Mouse (Mus musculus): ENCODE results near the gene Nck2.
"Not testable (repeated sequence)": the region's sequence is repeated elsewhere in the genome, so short reads cannot be mapped to it uniquely, and the experiment has no call there.

Gene Nck2

GRCm38 (mm10) chr1:43534060-43534760 is 89.8 kb downstream of the Nck2 start:
- DNase-seq (ENCODE audit: low read depth, low spot score), result no peak

- no peak for DNase-seq (ENCODE audit: low read depth, low spot score)
These were observed 91.2 kb downstream of the Nck2 start for GRCm38 (mm10) chr1:43535519-43536000.

GRCm38 (mm10) chr1:43536266-43536665 is 91.9 kb downstream of the Nck2 start:
- DNase-seq (ENCODE audit: low read depth, low spot score), result no peak

GRCm38 (mm10) chr1:43537021-43537420 is 92.6 kb downstream of the Nck2 start:
- DNase-seq (ENCODE audit: low read depth, low spot score), result no peak

GRCm38 (mm10) chr1:43537496-43537895 is 93.1 kb downstream of the Nck2 start:
- no peak for DNase-seq (ENCODE audit: low read depth, low spot score)

GRCm38 (mm10) chr1:43538716-43539115 is 94.3 kb downstream of the Nck2 start:
- no peak for DNase-seq (ENCODE audit: low read depth, low spot score)

GRCm38 (mm10) chr1:43539689-43540380 is 95.5 kb downstream of the Nck2 start:
- no peak for DNase-seq (ENCODE audit: low read depth, low spot score)

- DNase-seq (ENCODE audit: low read depth, low spot score), result no peak
These were observed 98.0 kb downstream of the Nck2 start for GRCm38 (mm10) chr1:43542339-43542738.

DNA sequence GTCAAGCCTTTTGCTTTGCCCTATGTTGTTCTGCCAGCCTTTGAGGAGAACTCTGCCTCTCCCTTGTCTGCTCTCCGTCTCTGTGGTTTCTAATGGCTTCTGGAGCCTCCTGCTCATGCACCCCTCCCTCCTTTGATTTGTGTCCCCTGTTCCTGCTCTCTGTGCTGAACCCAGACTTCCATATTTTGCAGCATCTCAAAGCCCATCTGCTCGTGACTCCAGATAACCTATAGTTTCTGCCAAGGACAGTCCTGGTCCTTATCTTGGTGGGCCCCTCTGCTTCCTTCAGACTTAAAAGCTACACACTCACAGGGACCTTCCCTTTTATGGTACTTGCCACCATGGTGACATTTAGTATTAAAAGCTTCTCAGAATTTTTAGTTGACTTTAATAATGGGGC is 103.3 kb downstream of the Nck2 start:
- DNase-seq (ENCODE audit: low read depth, low spot score), result no peak

DNA sequence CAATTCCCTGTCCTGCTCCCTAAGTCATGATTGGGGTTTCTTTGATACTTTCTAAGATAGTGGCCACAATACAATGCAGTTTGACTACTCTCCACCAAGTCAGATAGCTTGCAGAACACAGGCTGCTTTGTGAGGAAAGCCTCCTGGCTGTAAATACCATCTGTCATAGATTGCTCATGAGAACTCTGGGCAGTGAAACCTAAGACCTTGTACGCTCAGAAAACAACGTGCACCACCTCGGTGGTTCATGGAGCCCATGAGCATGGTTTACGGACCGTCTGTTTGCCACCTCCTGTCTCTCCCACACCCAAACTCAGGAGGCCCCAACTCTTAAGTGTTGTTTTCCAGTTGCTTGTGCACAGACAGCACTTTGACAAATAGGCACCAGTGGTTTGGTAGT is 104.4 kb downstream of the Nck2 start:
- DNase-seq (ENCODE audit: low read depth, low spot score), result no peak

- no peak for DNase-seq (ENCODE audit: low read depth, low spot score)
These were observed 106.1 kb downstream of the Nck2 start for GRCm38 (mm10) chr1:43550525-43550924.

DNA sequence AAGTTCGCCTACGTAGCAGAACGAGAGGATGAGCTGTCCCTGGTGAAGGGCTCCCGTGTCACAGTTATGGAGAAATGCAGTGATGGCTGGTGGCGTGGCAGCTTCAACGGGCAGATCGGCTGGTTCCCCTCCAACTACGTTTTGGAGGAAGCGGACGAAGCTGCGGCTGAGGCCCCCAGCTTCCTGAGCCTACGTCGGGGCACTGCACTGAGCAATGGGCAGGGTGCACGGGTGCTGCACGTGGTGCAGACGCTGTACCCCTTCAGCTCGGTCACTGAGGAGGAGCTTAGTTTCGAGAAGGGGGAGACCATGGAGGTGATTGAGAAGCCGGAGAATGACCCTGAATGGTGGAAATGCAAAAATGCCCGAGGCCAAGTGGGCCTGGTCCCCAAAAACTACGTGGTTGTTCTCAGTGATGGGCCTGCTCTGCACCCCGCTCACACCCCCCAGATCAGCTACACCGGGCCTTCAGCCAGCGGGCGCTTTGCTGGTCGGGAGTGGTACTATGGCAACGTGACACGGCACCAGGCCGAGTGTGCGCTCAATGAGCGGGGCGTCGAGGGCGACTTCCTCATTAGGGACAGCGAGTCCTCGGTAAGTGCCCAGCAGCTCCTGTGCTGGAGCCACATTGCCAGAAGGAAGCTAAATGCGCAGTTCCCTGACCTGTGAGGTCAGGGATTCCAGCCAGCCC is 109.8 kb downstream of the Nck2 start:
- not testable (repeated sequence) for DNase-seq (ENCODE audit: low read depth, low spot score)

DNA sequence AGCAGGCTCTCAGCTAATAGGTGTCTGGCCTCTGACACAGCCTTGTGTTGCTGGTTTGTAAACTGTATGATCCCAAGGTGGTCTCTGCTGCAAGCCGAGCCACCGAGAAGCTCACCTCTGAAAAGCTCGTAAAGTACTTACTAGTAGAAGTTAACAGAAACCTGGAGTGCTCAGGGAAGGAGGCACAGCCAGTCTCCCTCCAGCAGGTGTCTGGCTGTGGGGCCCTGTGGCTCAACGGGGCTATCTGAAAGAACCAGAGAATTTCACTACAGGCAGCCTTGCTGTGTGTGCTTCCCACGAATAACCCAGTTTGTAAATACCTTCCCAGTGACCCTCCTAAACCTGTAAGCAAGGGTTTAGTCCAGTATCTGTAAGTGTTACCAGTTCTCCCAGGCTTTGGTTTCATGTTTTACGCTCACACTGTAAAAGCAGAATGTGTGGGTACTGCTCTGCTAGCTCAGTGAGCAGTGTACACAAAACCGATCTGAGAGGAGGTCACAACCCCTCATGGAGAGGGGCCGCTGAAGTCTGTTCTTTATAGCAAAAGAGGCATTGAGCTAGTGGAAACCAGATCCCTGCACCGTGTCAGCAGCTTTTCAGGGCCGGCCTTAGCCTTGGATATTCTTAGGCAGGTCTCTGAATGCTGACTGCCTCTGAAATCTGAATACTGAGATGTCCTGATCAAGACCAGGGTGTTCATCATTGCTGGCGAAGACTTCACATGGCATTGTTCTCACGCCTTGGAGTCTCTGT is 111.0 kb downstream of the Nck2 start:
- no peak for DNase-seq (ENCODE audit: low read depth, low spot score)

DNA sequence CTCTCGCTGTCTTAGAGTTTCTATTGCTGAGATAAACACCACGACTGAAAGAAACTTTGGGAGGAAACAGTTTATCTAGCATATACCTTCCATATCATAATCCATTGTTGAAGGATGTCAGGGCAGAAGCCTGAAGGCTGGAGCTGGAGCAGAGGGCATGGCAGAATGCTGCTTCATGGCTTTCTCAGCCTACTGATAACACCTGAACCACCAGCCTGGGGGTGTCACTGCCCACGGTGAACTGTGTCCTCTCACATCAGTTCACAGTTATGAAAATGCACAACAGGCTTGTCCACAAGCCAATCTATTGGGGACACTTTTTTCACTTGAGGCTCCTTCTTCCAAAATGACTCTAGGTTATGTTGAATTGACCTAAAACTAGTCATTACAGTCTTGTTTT is 114.0 kb downstream of the Nck2 start:
- DNase-seq (ENCODE audit: low read depth, low spot score), result no peak

DNA sequence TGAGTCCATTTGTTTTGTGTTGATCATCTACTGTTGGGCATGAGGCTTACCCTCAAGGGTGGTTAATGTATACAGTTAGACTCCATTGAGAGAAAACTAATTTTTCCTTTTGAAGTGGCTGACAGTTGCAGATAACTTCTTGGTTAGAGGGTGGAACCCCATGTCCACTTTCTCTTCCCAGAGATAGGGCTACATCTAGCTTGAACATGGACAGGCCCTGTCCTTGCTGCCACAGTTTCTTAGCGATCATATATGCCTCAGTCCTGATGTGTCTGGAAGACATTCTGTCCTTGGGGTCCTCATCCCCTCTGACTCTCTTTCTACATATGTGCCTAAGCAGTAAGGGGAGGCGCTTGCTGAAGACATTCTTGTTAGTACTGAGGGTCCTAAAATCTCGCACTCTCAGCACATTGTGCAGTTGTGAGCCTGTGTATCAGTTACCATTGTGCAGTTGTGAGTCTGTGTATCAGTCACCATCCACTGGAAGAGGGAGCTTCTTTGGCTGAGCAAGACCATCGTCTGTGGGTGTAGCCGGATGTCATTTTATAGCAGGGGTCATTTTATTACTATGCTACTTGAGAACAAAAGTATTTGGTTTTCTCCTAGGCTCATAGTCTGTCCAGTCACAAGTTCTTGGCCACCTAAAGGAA is 114.8 kb downstream of the Nck2 start:
- DNase-seq (ENCODE audit: low read depth, low spot score), result no peak

- no peak for DNase-seq (ENCODE audit: low read depth, low spot score)
These were observed 116.7 kb downstream of the Nck2 start for GRCm38 (mm10) chr1:43561085-43561484.

- no peak for DNase-seq (ENCODE audit: low read depth, low spot score)
These were observed 117.8 kb downstream of the Nck2 start for GRCm38 (mm10) chr1:43562002-43562666.

- no peak for DNase-seq (ENCODE audit: low read depth, low spot score)
These were observed 120.9 kb downstream of the Nck2 start for GRCm38 (mm10) chr1:43565260-43565659.

DNA sequence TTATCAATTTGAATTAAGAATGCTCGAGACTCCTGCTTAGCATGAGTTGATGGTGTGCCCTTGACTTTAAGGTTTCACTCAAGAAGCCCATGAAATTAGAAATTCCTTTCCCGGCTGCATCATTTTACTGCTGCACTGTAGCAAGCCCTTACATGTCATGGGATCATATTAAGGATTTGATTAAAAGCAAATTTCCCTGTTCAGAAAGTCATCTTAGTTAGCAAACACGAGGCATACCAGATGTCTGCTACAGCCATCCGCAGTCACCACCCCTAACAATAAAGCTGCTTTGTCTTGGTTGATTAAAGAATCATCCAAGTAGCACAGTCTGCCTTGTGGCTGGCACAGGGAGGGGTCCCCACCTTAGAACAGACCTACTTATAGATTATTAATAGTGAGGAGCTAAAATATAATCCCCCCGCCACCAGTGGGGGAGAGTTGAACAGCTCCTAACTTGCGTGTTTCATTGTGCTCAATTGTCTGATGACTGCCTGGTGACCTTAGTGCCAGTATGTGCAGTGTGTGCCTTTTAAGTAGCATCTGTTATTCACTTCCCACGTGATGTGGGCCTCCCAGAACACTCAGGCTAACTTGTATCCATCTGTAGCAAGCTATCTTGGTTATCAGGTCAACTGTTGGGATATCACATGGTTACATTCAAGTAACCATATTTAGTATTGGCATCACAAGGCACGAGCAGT is 122.4 kb downstream of the Nck2 start:
- no peak for DNase-seq (ENCODE audit: low read depth, low spot score)

DNA sequence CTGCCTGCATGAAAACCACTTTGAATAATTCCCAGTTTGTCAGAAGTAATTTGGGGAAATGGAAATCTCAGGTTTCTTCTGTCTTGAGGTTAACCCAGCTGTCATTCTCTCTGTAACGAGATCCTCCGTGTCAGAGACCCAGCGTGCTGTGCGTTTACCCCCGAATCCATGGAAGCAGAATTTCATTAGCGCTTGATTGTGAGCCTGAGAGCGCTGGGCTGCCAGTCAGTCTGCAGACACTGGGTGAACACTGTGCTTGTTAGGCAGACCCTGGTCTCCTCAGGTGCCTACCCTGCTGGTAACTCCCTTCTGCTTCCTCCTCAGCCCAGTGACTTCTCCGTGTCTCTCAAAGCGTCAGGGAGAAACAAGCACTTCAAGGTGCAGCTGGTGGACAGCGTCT is 124.4 kb downstream of the Nck2 start:
- DNase-seq (ENCODE audit: low read depth, low spot score), result no peak
